Mouse (Mus musculus) right cerebral cortex, postnatal 4 days (tissue): ENCODE measurements around the gene Polrmt.
A peak's percentile ranks its signal among the peaks of the same experiment; 100 is the strongest.
"Not testable (repeated sequence)": the region's sequence is repeated elsewhere in the genome, so short reads cannot be mapped to it uniquely, and the experiment has no call there.

Source experiments
- DNase-seq: peaks from one replicate; pipeline ENCODE4 v3.0.0-alpha.2; 2022

Gene Polrmt

DNA sequence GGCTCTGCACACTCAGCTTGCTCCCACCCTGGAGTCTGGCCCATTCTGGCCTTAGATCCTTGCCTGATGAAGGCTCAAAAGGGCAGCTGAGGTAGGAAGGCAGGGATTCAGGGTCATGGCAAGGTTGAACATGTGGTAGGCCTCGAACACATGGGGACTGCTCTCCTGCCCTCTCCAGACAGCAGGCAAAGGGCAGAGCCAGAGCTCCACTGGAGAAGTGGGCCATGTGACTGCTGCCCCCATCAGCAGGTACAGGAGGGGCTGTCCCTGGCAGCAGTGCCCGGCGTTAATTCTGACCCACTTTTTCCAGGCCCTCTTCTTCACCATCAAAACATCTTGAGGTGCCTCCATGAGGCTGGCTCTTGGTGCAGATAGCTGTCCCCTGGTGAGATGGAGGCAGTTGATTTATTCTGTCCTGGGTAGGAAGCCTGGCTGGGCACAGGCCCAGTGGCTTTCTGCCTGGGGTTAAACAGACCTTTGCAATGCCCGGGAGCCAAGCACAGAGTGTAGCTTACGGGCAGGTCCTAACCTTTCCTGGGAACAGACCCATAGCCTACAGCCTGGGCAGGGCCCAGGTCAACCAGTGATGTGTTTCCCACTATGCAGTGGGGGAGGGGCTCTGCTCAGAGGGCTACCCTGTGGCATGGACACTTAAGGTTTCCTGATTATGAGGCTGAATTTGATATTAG lies 39.8 kb downstream of the Polrmt start:
- no peak for DNase-seq

DNA sequence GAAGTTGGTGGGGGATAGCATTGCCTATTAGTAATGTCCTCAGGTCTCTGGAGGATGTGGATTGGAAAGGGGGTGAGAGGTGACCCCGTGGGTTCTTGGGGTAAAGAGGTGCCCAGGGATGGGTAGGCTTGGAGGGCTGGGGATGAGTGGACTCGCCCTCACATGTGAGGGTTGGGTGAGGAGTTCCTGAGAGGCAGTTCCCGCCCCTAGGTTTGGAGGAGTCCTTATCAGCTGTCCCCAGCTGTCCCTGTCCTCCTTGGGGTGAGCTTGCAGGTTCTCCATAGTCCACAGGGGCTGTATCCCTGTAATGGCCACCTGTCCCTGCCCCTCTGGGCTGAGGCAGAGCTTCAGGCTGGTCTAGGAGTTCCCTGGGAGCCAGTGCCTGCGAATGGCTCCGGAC lies 40.4 kb downstream of the Polrmt start:
- no peak for DNase-seq

DNA sequence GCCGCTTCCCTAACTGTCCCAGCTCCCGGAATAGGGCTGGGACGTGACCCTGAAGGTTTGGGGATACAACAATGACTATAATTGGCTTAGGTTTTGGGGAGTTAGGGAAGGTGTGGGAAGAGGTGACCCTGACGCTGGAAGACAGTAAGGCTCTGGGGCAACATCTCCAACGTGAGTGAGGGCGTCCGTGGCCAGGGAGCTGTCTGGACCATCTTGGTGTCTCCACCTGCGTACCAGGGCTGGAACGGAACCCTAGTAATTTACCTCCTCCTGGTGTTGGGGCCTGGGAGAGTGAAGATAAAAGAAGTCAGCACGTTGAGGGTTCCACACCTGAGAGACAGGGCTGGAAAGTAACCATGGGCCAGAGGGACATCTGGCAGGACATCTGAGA lies 41.4 kb downstream of the Polrmt start:
- no peak for DNase-seq

DNA sequence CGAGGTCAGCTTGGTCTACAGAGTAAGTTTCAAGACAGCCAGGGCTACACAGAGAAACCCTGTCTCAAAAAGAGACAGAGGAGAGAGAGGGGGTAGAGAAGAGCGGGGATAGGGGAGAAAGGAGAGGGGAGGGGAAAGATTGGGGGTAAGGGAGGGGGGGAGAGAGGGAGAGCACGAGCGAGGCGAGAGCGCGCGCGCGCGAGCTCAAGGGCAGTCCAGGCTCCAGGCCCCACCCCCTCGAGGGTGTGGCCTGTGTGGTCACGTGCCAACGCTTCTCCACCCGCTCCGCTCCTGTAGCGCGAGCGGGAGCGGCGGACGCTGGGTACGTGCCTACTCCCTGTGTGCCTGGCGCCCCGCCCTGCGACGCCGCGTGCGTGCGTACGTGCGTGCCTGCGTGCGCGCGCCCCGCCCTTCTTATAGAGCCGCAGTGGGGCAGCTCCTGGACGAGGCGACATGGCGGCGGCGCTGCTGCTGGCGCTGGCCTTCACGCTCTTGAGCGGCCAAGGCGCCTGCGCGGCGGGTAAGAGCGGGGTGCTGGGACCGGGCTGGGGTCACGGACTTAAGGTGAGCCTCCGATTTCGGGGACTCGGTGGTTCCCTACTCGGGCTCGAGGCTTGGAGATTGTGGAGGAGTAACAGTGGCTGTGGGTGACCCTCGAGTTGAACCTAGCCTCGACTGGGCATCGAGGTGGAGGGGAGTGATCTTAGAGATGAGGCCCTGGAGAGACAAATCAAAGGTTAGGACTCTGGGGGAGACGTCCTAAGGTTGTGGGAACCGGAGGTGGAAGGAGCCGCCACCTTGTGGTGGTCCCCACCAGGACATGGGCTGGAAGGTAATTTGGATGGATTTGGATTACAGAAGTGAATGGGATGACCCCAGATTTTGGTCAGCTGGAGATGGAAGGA lies 42.1 kb downstream of the Polrmt start, which contains the start of gene Bsg:
Gene Bsg, plus strand, starts transcription at position 427 of the 905 bp plus-strand sequence.
- DNase-seq = peak; percentile 99

DNA sequence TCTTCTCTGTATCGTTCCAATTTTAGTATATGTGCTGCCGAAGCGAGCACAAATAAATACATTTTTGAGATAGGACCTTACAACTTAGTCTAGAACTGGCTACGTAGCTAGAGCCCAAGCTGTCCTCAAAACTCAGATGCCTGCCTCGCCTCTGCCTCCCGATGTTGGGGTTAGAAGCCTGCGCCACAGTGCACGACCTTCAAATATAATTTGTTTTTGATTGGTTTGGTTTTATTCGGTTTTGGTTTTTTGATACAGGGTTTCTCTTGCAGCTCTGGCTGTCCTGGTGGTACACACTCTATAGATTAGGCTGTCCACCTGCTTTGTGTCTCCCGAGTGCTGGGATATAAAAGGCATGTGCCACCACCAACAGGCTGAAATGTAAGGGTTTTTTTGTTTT lies 42.8 kb downstream of the Polrmt start:
- DNase-seq = no peak

DNA sequence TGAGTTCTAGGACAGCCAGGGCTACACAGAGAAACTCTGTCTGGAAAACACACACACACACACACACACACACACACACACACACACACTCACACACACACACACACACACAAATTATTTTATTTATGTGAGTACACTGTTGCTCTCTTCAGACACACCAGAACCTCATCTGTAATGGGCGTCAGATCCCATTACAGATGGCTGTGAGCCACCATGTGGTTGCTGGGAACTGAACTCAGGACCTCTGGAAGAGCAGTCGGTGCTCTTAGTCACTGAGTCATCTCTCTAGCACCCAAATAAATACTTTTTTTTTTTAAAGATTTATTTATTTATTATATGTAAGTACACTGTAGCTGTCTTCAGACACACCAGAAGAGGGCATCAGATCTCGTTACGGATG lies 43.4 kb downstream of the Polrmt start:
- not testable (repeated sequence) for DNase-seq

DNA sequence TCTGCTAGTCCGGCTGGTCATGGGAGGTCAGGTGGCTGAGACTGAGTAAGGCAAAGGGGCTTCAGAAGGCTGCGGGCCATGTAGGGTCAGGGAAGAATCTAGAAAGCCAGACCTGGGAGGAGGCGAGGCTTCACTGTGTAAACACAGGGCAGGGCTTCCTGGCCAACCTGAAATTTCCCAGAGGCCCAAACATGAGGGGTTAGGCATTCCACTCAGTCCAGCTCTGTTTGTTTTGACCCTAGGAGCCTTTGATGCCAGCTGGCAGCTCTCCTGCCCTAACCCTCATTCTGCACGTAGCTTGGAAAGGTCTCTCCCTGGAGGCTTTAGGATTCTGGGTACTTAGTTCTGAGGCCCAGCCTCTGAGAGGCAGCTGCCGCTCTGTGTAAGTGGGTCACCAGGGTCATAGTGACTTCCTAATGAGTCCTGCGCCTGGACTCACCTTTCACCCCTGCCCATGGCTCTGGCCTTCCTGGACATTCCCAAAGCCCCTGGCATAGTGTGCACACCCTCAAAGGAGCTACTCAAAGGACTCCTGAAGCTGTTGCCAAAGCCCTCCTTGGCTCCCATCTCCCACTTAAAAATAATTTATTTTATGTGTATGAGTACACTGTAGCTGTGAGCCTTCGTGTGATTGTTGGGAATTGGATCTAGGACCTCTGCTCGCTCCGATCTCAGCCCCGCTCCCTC lies 44.8 kb downstream of the Polrmt start:
- no peak for DNase-seq

DNA sequence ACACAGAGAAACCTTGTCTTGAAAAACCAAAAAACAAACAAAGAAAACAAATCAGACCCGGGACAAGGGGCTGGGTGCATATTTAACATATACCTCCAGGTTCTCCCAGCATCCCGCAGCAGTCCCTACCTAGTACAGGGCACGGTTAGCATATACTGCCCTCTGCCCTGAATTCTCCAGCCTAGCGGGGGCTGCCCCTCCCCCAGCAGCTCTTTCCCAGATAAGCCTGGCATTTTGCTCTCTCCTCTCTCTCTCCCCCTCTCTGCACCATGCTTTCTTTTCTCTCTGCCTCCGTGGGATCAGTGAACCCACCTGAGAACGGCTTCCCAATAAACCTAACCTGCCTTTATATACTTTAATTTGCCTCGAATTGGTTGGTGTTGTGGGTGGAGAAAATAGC lies 45.7 kb downstream of the Polrmt start:
- no peak for DNase-seq

DNA sequence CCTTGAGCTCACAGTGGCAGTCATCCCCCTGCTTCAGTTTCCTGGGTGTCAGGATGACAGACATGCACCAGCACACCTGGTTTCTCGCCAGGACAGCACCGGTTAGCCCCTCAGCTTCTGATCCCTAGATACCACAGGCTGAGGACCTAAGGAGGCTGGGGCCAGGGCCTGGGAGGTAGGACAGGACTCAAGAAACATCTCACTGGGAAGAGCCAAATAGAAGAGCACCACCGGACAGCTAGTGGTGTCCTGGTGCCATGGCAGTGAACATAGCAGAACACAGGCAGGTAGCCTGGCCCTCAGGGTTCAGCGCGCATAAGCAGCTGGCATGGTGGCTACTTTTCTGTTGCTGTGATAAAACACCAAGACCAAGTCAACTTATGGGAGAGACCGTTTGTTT lies 47.9 kb downstream of the Polrmt start:
- DNase-seq = no peak

DNA sequence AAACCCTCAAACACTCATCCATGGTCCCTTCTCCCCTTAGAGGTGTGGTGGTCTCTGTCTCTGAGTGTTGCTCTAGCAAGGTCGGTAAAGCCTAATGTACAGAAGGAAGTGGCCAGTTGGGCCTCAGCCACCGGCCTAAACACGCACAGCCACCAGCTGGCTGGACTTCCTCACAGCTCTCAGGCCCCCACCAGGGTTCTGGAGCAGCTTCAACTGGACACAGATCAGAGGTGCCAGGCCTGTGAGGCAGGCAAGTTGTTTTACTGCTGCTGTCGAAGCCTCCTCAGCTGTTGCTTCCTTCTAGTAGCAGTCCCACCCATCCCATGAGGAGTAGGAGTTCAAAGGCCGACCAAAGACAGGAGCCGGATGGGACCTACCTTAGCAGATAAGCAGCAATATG lies 48.5 kb downstream of the Polrmt start:
- no peak for DNase-seq

DNA sequence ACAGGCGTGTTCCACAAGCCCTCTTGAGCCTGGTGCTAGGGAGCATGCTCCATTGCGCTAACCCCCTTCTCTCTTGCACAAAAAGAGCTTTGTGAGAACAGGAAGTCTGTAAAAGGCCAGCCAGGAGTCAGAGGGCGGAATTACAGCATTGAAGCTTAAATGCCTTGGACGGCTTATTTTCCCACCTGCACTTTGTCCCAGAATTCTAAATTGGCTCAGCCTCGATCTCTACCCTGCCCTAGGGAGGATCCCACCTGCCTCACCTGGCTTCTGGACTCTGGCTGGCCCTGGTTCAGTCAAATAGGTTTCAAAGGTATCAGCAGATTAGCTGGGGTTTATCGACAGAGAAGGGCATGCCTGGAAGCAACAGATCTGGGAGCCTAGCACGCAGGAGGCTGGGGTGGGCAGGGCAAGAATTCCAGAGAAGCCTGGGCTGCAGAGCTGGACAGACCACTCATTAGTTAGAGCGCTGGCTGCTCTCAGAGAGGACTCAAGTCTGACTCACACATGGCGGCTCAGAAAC lies 50.2 kb downstream of the Polrmt start:
- DNase-seq = no peak

DNA sequence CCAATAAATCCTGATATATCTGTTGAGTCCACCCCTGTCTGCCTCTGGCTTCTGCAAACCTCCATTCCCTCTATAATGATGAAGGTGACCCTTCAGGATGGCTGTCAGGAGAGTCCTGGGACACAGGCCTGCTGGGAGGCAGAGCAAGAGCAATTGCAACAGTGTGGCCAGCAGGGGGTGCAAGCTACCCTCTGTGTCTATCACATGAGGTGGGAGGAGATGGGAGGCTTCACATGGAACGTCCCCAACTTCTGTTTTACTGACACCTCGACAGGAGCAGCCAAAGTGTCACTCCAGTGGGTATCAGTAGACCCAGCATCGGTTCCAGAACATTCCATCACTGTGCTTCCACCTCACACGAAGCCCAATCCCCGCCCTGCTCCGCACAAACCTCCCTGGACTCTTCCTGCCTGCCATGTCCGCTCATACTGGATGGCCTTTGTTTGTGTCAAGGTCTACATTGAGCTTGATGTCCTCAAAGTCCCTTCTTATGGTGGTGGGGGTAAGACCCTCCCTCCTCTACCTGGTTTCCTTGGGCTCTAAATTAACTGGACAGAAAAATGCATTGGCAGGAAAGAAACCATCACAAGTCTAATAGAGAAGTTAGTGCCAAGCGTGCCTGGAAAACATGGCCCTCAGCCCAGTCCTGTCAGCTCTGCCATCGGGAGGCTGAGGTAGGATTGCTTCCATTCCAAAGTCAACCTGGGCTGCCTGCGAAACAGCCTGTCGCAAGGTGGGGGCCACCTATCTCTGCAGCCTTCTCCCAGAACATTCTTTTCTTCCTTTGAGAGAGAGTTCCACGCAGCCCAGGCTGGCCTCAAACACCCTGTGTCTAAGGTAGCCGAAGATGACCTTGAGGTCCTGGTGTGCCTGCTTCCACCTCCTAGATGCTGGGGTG lies 50.9 kb downstream of the Polrmt start:
- DNase-seq = peak; percentile 76

DNA sequence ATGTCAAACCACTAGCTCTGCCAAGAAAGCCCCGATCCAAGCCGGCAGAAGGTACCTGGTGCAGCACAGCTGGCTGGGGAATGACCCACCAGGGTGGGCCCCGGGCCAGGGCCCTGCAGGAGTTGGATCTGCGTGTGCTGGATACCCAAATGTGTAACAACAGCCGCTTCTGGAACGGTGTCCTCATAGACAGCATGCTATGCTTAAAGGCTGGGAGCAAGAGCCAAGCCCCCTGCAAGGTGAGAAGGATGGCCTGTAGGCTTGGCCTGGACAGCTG lies 52.1 kb downstream of the Polrmt start:
- no peak for DNase-seq

DNA sequence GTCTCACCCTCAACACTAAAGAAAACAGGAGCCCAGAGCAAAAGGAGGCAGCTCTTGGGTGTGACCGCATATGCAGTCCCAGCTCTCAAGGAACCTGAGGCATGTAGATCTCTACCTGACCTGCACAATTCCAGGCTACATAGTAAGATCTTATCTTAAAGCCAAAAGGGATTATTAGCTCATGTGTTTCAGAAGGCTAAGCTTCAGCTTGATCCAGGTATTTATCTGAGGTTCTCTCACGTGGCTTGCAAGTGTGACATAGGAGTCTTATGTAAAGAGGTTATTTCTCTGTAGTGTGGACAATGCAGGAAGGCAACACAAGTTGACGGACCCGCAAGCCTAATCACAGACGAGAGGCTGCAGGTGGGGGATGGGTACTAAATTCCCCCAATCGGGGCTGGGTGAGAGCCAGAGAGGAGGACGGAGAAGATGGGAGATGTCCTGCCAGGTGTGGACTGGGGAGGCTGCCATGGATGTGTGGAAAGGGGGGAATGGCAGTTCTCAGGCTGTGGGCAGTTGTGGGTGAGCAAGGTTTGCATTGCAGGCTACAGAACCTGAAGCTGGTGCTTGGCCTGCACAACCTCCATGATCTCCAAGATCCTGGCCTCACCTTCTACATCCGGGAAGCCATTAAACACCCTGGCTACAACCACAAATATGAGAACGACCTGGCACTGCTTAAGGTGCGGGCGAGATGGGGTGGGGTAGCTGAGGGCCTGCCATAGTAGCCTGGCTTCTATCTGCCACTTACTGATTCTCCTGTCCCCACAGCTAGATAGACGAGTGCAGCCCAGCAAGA lies 52.6 kb downstream of the Polrmt start:
- no peak for DNase-seq

DNA sequence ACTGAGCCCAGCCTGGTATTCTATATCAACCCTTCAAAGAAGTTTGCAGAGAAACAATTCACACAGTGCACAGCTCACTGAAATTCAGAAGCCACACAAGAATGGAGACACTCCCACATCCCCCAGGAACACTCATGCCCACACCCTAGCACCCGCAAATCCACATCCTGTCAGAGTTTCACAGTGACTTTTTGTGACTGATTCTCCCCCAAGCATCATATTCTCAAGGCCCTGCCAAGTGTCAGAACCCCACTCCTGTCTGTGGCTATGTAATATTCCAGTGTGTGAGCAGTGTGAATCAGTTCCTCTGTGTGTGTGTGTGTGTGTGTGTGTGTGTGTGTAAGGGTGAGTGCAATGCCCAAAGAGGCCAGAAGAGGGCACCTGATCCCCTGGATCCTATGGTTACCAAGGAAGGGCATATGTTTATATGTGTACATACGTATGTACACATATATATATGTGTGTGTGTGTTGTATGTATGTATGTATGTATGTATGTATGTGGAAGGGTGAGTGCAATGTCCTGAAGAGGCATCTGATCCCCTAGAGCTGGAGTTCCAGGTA lies 54.3 kb downstream of the Polrmt start:
- DNase-seq = no peak

DNA sequence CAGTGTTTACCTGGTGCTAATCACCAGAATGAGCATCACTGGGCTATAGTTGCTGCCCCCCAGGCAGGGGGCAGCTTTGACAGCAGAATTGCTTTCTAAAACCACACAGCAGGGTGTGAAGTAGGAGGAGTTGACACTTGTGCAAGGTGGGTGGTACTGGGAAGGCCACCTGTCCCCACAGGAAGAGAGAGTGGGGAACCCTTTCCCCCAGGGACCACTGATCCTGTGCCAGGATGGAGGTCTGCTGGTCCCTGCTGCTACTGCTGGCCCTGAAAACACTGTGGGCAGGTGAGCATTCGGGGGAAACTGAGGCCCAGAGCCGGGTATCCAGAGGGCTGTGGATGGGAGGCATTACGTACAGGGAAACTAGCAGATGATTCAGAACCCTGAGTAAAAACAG lies 57.2 kb downstream of the Polrmt start:
- no peak for DNase-seq

DNA sequence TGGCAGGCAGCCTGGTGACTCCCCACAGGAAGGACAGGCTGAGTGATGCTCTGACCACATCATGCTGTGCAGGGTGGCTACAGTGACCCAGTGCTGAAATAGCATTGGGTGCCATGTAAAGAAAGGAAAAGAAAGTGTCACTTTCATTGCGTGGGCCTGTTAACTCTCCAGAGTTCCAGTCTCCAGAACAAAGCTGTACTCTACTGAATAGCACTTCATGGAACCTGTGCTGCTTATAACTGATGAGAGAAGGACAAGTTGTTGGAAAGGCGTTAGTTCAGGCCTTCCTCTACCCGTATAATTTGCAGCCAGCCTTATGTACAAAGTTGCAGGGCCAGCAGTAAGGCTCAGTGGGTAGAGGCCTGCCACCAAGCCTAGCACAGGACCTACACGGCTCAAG lies 57.7 kb downstream of the Polrmt start, which contains the start of gene Gzmm:
Gene Gzmm, plus strand, starts transcription at position 301 of the 400 bp plus-strand sequence.
- no peak for DNase-seq

DNA sequence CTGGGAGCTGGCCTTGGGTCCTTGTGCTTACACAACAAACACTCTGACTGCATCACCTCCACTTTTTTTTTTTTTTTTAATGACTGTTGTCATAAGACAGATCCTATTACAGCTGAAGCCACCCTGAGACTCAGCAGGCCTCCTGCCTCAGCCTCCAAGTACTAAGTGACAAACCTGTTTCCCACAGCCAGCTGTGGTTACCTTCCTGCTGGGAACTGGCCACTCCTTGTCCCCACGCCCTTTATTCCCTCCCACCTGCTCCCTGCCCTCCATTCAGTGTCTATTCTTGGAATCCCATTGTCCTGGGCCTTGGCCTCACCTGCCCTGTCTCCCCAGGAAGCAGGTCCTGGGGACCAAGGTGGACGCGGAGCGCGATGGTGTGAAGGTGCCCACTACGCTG lies 58.9 kb downstream of the Polrmt start:
- no peak for DNase-seq

DNA sequence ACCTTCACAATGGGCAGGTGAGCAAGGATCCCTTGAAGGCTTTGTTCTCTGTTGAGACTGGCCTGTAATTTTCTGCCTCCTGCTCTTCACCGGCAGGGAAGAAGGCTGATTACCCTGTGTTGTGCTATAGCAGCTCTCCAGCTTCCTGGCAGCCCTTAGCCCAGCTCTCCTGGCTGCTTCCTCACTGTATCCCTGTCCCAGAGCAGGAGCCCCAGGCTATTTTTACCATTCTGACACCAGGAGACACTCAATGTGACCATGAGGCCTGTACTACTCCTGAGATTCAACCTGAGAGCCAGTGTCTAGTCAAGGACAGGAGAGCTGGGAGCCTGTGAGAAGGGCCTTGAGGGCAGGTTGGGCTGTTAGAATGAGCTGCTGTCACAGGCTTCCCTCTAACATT lies 59.7 kb downstream of the Polrmt start:
- DNase-seq = no peak

DNA sequence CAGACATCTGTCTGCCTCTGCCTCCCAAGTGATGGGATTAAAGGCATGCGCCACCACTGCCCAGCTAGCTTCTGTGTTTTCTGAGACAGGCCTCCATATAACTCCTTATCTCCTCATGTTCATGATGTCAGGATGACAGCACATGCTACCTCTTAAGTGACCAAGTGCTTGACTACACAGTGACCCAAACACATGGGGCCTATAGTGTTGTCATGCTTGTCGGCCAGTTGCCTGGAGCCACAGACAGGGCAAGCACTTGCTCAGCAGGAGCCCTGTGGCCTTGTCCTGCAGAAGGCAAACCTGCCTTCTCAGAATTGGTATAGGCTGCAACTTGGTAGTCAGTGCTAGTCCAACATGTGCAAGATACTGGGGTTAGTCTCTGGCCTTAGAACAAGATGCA lies 60.2 kb downstream of the Polrmt start:
- DNase-seq = no peak
